Mouse (Mus musculus) CH12.LX (cell line): ENCODE measurements around the gene Eef1g. TPM values are rescaled to one million over a fixed set of nuclear protein-coding genes. Genes with fewer than 3 reads are reported as not detected.

Source experiments
- DNase-seq: peaks from one replicate; pipeline ENCODE4 v3.0.0-alpha.2; 2013; ENCODE audit errors: extremely low read depth
- H3K27ac ChIP-seq: 2 replicates; pipeline ENCODE4 v1.5.1; 2012; ENCODE audit warnings: low read depth, mild to moderate bottlenecking, control low read depth, moderate library complexity; ENCODE audit not compliant: insufficient read depth
- H3K27me3 ChIP-seq: replicated peaks from 2 replicates; pipeline ENCODE3; 2012; ENCODE audit warnings: inconsistent platforms
- H3K36me3 ChIP-seq, 2 experiments: replicated peaks in 1 of 2; 2 replicates each; pipeline versions ENCODE3 to v1.6.1; 2012; ENCODE audit warnings: inconsistent platforms in 1 of 2, low read length in 1 of 2, mild to moderate bottlenecking in 1 of 2, mixed read lengths in 1 of 2, moderate library complexity in 1 of 2; ENCODE audit not compliant: control insufficient read depth in 1 of 2, insufficient read depth in 1 of 2
- H3K4me1 ChIP-seq, 2 experiments: 2 replicates each; pipeline ENCODE4 v1.6.1; 2012; ENCODE audit warnings: inconsistent platforms in 1 of 2, moderate library complexity in 1 of 2; ENCODE audit not compliant: insufficient read depth in 2 of 2, control insufficient read depth in 1 of 2
- H3K4me2 ChIP-seq: 2 replicates; pipeline ENCODE4 v1.6.1; 2012; ENCODE audit warnings: low read depth, mild to moderate bottlenecking, control low read depth; ENCODE audit not compliant: poor library complexity, insufficient read depth, severe bottlenecking
- H3K4me3 ChIP-seq, 3 experiments: fragments of 150-350 bp in 1 of 3; sonication (generic) in 1 of 3; replicated peaks in 1 of 3; 2 replicates each; pipeline versions ENCODE3 to v1.5.1; 2011 to 2012; ENCODE audit warnings: low read depth in 2 of 3, low read length in 2 of 3, mild to moderate bottlenecking in 2 of 3, moderate library complexity in 2 of 3, control low read depth in 1 of 3, improper control_type of control experiment in 1 of 3, inconsistent platforms in 1 of 3, mixed read lengths in 1 of 3; ENCODE audit not compliant: poor library complexity in 1 of 3
- H3K79me2 ChIP-seq: replicated peaks from 2 replicates; pipeline ENCODE4 v1.6.1; 2012; ENCODE audit warnings: mild to moderate bottlenecking, moderate library complexity; ENCODE audit not compliant: control insufficient read depth, poor library complexity, insufficient read depth, severe bottlenecking; ENCODE audit errors: extremely low read depth
- H3K9ac ChIP-seq: 2 replicates; pipeline ENCODE4 v1.6.1; 2012; ENCODE audit warnings: low read depth, mild to moderate bottlenecking, control low read depth, moderate library complexity; ENCODE audit not compliant: insufficient read depth
- H3K9me3 ChIP-seq: replicated peaks from 2 replicates; pipeline ENCODE3; 2012; ENCODE audit warnings: low read length, inconsistent platforms, mixed read lengths
- CHD2 ChIP-seq: IDR thresholded peaks from 2 replicates; pipeline ENCODE4 v1.6.1; 2011; ENCODE audit warnings: low read length, improper control_type of control experiment
- E2F4 ChIP-seq: IDR thresholded peaks from 2 replicates; pipeline ENCODE4 v1.6.1; 2011; ENCODE audit warnings: low read depth, low read length, improper control_type of control experiment; ENCODE audit not compliant: insufficient replicate concordance
- ELF1 ChIP-seq: IDR thresholded peaks from 2 replicates; pipeline ENCODE4 v1.6.1; 2014; ENCODE audit warnings: low read depth, mild to moderate bottlenecking, inconsistent platforms, low read length, improper control_type of control experiment
- ETS1 ChIP-seq: conservative IDR thresholded peaks from 2 replicates; pipeline ENCODE4 v1.6.1; 2012; ENCODE audit warnings: low read depth, mild to moderate bottlenecking, inconsistent platforms, low read length, improper control_type of control experiment, moderate library complexity
- IRF4 ChIP-seq: IDR thresholded peaks from 2 replicates; pipeline ENCODE4 v1.6.1; 2014; ENCODE audit warnings: low read depth, mild to moderate bottlenecking, inconsistent platforms, low read length, improper control_type of control experiment
- KAT2A ChIP-seq: IDR thresholded peaks from 2 replicates; pipeline ENCODE4 v1.6.1; 2012; ENCODE audit warnings: low read length, improper control_type of control experiment, inconsistent platforms; ENCODE audit not compliant: insufficient replicate concordance
- MAX ChIP-seq: IDR thresholded peaks from 2 replicates; pipeline ENCODE4 v1.6.1; 2011; ENCODE audit warnings: low read length, improper control_type of control experiment
- MXI1 ChIP-seq: IDR thresholded peaks from 2 replicates; pipeline ENCODE4 v1.6.1; 2011; ENCODE audit warnings: mild to moderate bottlenecking, low read depth, low read length, improper control_type of control experiment
- MYC ChIP-seq: IDR thresholded peaks from 2 replicates; pipeline ENCODE4 v1.6.1; 2011; ENCODE audit warnings: low read depth, mild to moderate bottlenecking, improper control_type of control experiment, low read length
- POLR2AphosphoS2 ChIP-seq: IDR thresholded peaks from 2 replicates; pipeline ENCODE4 v1.6.1; 2011; ENCODE audit warnings: low read depth, low read length, improper control_type of control experiment
- RCOR1 ChIP-seq: conservative IDR thresholded peaks from 2 replicates; pipeline ENCODE4 v1.6.1; 2012; ENCODE audit warnings: low read depth, mild to moderate bottlenecking, inconsistent platforms, low read length, improper control_type of control experiment
- SIN3A ChIP-seq: IDR thresholded peaks from 2 replicates; pipeline ENCODE4 v1.6.1; 2012; ENCODE audit warnings: low read length, improper control_type of control experiment, inconsistent platforms
- TBP ChIP-seq: conservative IDR thresholded peaks from 2 replicates; pipeline ENCODE4 v1.6.1; 2011; ENCODE audit warnings: low read depth, low read length, improper control_type of control experiment
- USF2 ChIP-seq: conservative IDR thresholded peaks from 2 replicates; pipeline ENCODE4 v1.6.1; 2011; ENCODE audit warnings: low read depth, low read length, improper control_type of control experiment
- ZC3H11A ChIP-seq: IDR thresholded peaks from 2 replicates; pipeline ENCODE4 v1.6.1; 2012; ENCODE audit warnings: low read depth, mild to moderate bottlenecking, inconsistent platforms, low read length, improper control_type of control experiment
- ZMIZ1 ChIP-seq: IDR thresholded peaks from 2 replicates; pipeline ENCODE4 v1.6.1; 2012; ENCODE audit warnings: low read depth, mild to moderate bottlenecking, inconsistent platforms, low read length, improper control_type of control experiment
- dilution Hi-C: fragments of 300-500 bp; cut with MboI; formaldehyde crosslinking; loops from 2 replicates; pipeline ENCODE4 v1.14.3; 2020; ENCODE audit warnings: low sequenced_read_pairs; ENCODE audit not compliant: extremely low pct_unique_long_range_greater_than_20kb, extremely low pct_ligation_motif_present
- in situ Hi-C: fragments of 300-500 bp; cut with MboI; formaldehyde crosslinking; loops from 3 replicates; pipeline ENCODE4 v1.14.3; 2019; ENCODE audit warnings: low sequenced_read_pairs, low pct_ligation_motif_present, low pct_unique_long_range_greater_than_20kb, mixed read lengths
- polyA plus RNA-seq: library from polyadenylated mRNA; unstranded; fragments of >175 nt; gene quantifications from 2 replicates; pipeline ENCODE4 v1.2.1, GENCODE M21; 2012; ENCODE audit warnings: low read depth; ENCODE audit not compliant: insufficient read length
- total RNA-seq, 2 experiments: library from RNA; depleted of rRNA; stranded (reverse); fragments of 300-350 nt in 1 of 2; fragments of >200 nt in 1 of 2; gene quantifications; 2 replicates each; pipeline ENCODE4 v1.2.3; 2012 to 2014

Gene Eef1g
- total and polyA plus RNA-seq, 3 experiments: 1,172 to 1,511 (median 1,294) TPM

DNA sequence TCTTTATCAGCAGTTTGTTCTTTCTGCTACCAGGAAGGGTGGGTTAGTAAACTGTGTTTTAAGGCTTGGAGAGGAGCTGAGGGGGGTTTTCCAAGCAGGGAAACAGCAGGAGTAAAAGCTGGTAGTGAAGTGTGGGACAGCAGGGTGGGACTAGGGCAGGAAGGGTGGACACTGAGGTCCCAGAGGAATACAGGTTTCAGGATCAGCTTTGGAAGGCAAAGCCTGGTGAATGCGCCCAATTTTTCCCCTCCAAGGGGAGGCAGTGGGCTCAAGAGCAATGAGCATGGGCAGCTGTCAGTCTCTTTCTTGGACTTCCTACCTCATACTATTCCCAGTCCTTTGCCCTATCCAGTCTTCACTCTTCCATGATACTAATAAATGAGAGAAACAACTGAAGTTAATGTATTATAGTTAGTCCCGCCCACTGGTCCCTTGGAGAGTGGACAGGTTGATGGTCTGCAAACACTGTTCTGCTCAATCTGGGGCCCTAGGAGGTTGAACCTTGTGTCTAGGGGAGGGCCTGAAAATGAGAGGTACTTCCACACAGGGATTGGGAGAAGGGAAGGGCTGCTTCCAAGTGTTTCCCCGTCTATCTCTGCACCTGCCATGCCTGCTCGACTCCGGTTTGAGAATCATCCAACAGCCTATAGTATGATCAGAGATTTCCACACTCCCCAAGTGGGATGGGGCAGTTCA is 58.9 kb downstream of the Eef1g start:
- in situ Hi-C loops (no loop called here), dilution Hi-C loops (no loop called here)
- no peaks in the 10 kb centered on the region for H3K9me3 ChIP-seq
- no peaks in the 10 kb centered on the region for H3K36me3 ChIP-seq
- H3K9ac ChIP-seq: no peak overlapping the region
- H3K27me3 ChIP-seq: no peaks in the 10 kb centered on the region
- no peak for DNase-seq
- H3K4me2 ChIP-seq: no peak overlapping the region
- no peaks in the 10 kb centered on the region for H3K79me2 ChIP-seq
- TF ChIP-seq RCOR1 (no peak), CHD2 (no peak), ZMIZ1 (no peak), POLR2AphosphoS2 (no peak), ZC3H11A (no peak), MAX (no peak), IRF4 (no peak), MXI1 (no peak), KAT2A (no peak), SIN3A (no peak), TBP (no peak), E2F4 (no peak), ELF1 (no peak), USF2 (no peak), MYC (no peak)
- H3K27ac ChIP-seq: no peak overlapping the region
- H3K4me1 ChIP-seq: peaks cover 6 to 24% of the 10 kb centered on the region in 2 experiments; a peak in 3 of 4 replicates
- no peak overlapping the region for H3K4me3 ChIP-seq

DNA sequence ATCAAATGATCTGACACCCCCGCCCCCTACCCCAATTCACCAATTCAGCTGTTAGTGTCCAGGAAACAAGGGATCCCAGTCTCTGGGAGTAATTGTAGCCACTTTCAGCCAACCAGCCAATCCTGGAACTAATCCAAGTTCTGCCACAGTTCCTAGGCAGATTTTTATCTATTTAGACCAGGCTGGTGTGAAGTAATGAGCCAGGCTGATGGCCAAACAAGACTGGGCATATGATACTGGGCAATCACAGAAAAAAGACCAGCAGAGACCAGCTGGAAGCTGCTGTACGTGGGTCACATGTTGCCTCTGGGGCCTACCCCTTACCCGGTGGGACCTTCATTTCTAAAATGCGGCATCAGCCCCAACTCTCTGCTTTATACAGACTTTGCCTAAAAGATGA is 59.8 kb downstream of the Eef1g start:
- dilution Hi-C loops: no loop called here
- no peak overlapping the region for H3K9ac ChIP-seq
- no peaks in the 10 kb centered on the region for H3K79me2 ChIP-seq
- no peaks in the 10 kb centered on the region for H3K27me3 ChIP-seq
- no peak overlapping the region for H3K4me2 ChIP-seq
- H3K4me1 ChIP-seq: peaks cover 6 to 24% of the 10 kb centered on the region in 2 experiments; a peak in 3 of 4 replicates
- TF ChIP-seq ETS1: no peak
- H3K36me3 ChIP-seq: no peaks in the 10 kb centered on the region
- no peak for DNase-seq
- H3K9me3 ChIP-seq: no peaks in the 10 kb centered on the region
- in situ Hi-C loops: no loop called here
- H3K27ac ChIP-seq: no peak overlapping the region
- no peak overlapping the region for H3K4me3 ChIP-seq
